Mouse (Mus musculus): ENCODE measurements around the gene Ccl27b.
"Not testable (repeated sequence)": the region's sequence is repeated elsewhere in the genome, so short reads cannot be mapped to it uniquely, and the experiment has no call there.

The Ccl27b gene

DNA sequence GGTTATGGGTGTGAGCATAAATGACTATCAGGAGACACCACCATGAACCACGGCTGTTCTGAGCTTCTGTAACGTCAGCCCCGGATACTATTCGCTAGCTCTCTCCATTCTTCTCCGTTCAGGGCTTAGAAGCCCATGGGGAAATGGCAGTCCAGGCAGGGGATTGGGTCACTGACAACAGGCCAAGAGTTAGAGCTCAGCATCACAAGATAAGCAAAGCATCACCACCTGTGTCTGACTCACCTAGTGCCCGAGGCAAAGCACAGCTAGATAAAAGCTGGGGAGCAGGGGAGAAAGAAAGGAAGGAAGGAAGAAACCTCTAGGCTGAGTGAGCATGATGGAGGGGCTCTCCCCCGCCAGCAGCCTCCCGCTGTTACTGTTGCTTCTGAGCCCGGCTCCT is at the start of gene Ccl27b:
Ccl27b (plus strand) TSS at position 301 of the 400 bp plus-strand sequence.
- not testable (repeated sequence) for DNase-seq (ENCODE audit: low spot score)

DNA sequence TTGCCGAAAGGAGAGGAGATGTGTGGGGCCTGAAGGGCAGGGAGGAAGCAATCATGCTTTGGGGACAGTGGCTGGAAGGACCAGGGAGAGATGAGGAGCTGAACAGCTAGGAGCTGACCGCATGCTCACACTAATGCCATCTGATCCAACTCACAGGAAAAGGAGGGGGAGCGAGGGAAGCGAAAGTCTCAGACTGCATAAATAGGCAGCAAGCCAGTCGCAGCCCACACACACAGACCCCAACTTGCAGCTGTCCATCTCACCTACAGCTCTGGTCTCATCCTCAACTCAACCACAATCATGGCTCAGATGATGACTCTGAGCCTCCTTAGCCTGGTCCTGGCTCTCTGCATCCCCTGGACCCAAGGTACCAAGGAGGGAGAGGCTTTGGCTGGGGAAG is 43.2 kb upstream of the Ccl27b start, which contains the start of gene Gm10591:
Gm10591 (plus strand) TSS at position 301 of the 400 bp plus-strand sequence.
- not testable (repeated sequence) for DNase-seq (ENCODE audit: low spot score)

DNA sequence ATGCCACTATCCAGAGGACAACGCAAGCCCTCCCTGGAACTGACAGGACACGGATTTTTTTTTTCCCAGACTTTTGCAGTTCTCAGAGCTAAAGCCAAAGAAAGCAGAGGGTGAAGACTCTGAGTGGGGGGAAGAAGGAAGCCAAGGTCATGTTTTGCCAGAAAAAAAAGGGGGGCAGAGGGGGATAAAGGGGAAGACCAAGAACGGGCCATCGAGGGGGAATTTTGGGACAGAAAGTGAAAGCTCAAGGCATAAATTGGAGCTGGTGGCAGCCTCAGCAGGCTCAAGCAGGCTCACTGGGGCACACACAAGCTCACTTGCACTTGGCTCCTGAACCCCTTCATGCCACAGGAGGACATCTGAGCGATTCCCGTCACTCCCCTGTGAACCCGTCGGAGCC is 25.6 kb upstream of the Ccl27b start, which contains the start of gene Gm2564:
Gm2564 (plus strand) TSS at position 301 of the 400 bp plus-strand sequence.
- not testable (repeated sequence) for DNase-seq (ENCODE audit: low spot score)

DNA sequence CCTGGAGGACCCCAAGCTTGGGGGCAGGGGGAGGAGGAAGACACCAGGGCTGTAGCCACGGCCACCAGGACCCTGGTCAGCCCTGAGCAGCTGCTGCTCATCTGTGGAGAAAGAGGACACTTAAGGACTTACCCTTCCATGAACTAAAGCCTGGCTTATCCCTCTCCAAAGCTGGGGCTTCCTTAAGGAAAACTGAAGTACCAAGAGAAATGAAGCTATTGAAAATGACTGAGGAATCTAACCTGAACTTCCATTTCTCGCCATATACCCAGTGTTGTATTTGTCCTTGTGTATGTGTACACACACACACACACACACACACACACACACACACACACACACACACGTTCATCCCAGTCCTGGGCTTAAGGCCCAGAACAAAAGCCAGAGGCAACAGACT is 6.7 kb downstream of the Ccl27b start, which contains the start of gene Il11ra2:
Il11ra2 (minus strand) TSS at position 101 of the 400 bp plus-strand sequence.
- not testable (repeated sequence) for DNase-seq (ENCODE audit: low spot score)

DNA sequence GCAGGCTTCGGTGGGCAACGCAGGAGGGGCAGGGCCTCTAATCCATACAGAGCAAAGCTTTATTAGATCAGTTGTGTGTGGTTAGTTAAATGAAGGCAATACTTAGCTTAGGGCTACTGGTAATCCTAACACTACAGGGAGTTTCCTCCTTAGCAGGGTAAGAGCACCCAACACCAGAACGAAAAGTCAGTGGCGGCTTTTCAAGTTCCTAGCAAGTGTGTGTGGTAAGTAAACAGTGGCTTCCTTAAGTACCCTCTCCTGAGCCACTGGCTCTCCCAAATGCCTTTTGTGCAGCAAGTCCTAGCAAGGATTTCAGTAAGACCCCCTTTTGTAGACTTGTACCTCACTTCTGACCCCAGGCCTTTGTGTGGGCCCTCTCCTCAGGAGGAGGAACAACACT is 20.4 kb downstream of the Ccl27b start:
- not testable (repeated sequence) for DNase-seq (ENCODE audit: low spot score)

DNA sequence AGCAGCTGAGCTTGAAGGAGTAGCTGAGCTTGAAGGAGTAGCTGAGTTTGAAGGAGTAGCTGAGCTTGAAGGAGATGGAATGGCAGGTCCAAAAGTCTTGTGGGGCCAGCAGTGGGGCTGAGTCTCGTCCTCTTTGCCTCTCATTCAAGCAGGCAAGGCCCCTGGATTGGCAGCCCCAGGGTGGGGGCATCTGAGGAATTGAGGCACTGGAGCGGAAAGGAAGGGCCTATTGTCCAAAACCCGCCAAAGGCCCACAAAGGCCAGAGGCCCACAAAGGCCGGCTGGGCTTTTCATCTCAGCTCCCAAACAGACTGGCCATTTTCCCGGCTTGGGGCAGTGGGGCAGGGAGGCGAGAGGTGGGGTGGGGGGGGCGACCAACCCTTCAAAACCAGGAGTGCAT is 24.3 kb downstream of the Ccl27b start:
- DNase-seq (ENCODE audit: low spot score) = not testable (repeated sequence)

DNA sequence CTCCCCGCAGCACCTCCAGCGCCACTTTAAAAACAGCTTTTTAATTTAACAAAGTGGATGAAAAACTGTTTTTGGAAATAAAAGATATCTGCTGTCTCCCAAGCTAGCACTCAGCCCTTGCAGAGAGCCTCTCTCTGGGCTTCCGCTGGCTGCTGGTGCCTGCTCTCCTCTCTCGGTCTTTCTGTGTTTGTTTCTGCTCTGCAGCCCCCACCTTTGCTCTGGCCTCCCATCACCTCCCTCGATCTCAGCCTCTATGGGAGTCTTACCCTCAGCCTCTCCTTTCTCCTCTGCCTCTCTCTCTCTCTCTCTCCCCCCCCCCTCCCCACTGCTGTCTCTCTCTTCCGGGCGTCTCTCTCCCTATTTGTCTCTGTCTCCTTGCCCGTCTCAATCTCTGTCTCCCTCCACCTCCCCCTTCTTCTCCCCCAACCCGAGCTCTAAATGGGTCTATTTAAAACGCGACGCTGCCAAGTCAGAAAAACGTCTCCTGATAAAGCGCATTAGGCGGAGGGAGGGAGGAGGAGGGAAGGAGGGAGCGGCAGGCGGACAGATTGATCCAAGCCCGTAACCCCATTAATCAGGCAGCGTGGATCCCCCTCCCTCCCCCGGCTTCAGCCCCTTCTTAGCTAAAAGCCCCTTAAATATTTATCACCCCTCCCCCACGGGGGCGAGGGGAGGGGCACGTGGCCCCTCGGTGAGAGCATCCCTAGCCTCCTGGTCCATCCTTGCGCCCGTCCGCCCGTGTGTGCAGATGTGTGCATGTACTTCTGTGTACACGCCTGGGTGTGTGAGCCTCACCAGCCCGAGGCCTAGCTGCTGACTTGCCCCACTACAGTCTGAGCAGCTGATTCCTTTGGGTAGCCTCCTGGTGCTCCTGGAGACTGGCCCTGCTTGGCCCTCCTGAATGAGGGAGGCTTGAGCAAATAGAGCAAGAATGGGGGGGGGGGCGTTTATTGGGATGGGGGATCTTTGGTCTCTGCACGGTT is 25.6 kb downstream of the Ccl27b start:
- not testable (repeated sequence) for DNase-seq (ENCODE audit: low spot score)

DNA sequence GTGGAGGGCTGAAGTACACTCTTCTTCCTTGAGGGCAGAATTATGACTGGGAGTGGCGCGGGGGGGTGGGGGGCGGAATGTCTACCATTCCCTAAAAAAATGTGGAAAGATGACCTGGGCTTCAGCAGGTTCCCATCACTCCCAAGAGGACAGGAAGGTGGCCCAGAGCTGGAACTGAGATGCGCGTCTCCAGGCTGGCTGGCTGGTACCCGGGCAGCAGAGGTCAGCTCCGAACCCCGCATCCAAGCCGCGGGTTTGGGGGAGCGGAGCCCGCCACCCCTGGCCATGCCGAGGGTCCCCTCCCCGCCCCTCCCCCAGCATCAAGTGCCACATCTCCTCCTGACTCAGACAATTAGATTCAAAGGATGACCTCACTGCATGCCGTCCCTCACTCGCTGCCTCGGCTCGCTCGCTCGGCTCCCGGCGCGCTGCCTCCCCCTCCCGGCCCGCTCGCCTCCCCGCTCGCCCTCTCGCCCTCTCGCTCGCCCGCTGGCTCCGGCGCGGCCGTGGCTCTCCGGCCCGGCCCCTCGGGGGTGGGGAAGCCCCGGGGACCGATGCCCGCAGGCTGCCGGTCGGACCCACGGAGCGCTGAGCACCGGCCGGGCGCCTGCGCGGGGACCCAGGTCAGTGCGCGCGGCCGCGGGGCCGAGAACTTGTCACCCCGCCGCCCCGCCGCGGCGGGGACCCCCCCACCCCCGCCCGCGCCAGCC is 26.6 kb downstream of the Ccl27b start:
- not testable (repeated sequence) for DNase-seq (ENCODE audit: low spot score)

DNA sequence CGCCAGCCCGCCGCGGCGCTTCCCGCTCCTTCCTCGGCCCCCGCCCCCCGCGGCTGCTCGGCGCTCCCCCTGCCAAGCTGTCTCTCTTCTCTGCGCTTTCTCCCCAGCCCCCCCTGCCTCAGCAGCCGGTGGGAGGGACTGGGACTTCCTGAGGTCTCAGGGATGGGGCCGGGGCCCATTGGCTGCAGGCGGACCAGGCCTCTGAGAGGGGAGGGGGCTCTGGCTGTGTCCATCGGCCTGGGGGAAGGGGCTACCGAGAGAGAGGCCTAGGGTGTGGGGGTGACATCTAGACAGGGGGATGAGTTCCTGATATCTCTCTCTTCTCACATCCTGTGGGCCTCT is 27.1 kb downstream of the Ccl27b start:
- not testable (repeated sequence) for DNase-seq (ENCODE audit: low spot score)
